Mouse (Mus musculus) bone marrow, adult 2 months (tissue): ENCODE measurements around the gene Hexim1. TPM values are rescaled to one million over a fixed set of nuclear protein-coding genes. Genes with fewer than 3 reads are reported as not detected.

Experiments
- H3K27ac ChIP-seq: fragments of 200-500 bp; 2 replicates; pipeline ENCODE4 v1.5.1; 2012; ENCODE audit warnings: low read depth, mild to moderate bottlenecking, control low read depth, inconsistent platforms, low read length; ENCODE audit not compliant: control insufficient read depth, poor library complexity, insufficient read depth
- H3K4me1 ChIP-seq: fragments of 200-500 bp; 2 replicates; pipeline ENCODE4 v1.6.1; 2011; ENCODE audit warnings: low read length; ENCODE audit not compliant: control insufficient read depth, insufficient read depth
- H3K4me3 ChIP-seq: fragments of 200-500 bp; replicated peaks from 2 replicates; pipeline ENCODE3; 2011; ENCODE audit warnings: mild to moderate bottlenecking, low read depth, low read length, control low read depth; ENCODE audit not compliant: control insufficient read depth
- CTCF ChIP-seq: fragments of 200-500 bp; IDR thresholded peaks from 2 replicates; pipeline ENCODE4 v1.5.1; 2011; ENCODE audit warnings: low read length, control low read depth; ENCODE audit not compliant: control insufficient read depth, insufficient read depth
- POLR2A ChIP-seq: fragments of 200-500 bp; IDR thresholded peaks from 2 replicates; pipeline ENCODE4 v1.6.1; 2011; ENCODE audit warnings: low read depth, mild to moderate bottlenecking, control low read depth, low read length, borderline replicate concordance; ENCODE audit not compliant: control insufficient read depth
- WGBS: fragments of 180-500 bp; shearing (Covaris S2); methylation state at CpG from one replicate; pipeline ENCODE4 v1.1.7; 2018; 5-methylcytosine and 5-hydroxymethylcytosine counted together
- polyA plus RNA-seq: library from polyadenylated mRNA; stranded (reverse); fragments of >200 nt; gene quantifications from 2 replicates; pipeline ENCODE4 v1.2.4, GENCODE M21; 2011; ENCODE audit warnings: low replicate concordance; ENCODE audit not compliant: missing spikeins, insufficient read depth, insufficient read length

Hexim1 gene
- polyA plus RNA-seq, 1 experiment: 21.8 TPM

DNA sequence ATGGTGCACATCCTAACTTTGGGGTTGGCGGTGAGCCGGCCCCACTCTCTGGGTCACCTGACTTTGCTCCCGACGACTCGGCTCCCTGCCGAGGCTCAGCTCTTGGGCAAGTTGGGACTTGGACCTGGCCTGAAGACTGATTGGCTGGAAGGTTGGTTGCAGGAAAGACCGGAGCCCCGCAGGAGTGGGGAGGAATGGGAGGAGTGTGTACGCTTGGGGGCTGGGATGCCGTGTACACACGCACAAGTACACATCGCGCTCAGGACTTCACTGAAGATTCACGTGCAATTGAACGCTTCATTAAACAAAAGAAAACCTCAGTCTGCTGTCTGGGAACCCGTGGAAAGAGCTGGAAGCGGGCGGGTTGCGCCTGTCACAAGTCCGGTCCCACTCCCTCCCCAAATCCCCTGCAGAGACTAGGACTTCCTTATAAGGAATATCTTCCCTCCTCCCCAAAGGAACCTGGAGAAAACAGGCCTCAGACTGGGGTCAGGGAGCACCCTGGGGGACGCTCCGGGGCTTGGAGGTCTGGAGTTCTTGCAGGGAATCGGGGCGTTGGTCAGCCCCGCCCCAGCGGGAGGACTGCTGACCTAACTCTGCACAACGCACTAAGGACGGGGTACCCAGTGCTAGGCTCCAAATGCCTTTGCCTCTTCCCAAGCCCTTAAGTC lies 4.0 kb upstream of the Hexim1 start:
- no peak overlapping the region for H3K27ac ChIP-seq
- H3K4me3 ChIP-seq: no peak overlapping the region
- H3K4me1 ChIP-seq: no peaks in the 10 kb centered on the region; the same call in 1 of the 2 replicates
- TF ChIP-seq CTCF (no peak), POLR2A (no peak)
- WGBS: 10% methylated on average over 28 of the region's 28 CpGs

DNA sequence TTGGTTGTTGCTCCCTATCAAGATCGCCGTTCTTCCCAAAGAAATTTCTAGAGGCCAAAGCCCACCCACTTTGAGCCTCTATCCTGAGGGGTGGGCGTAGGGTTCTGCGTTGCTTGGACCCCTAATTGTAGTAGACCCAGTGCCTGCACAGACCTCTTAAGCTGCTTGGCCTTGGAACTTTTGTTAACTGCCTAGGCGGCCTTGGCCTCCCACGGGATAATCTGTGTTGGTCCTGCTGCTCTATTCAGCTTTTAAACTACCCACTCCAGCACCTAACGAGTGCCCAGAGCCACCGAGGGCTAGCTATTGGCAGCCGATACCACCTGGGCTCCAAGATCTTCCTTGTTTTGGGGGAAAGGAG lies 3.5 kb upstream of the Hexim1 start:
- WGBS: 58% methylated on average over 9 of the region's 9 CpGs
- TF ChIP-seq POLR2A (no peak), CTCF (no peak)
- Histone ChIP-seq H3K4me3 (no peak overlapping the region), H3K27ac (no peak overlapping the region), H3K4me1 (no peaks in the 10 kb centered on the region; the same call in 1 of the 2 replicates)

GRCm38 (mm10) chr11:103113005-103113404 lies 3.0 kb upstream of the Hexim1 start:
- no peak overlapping the region for H3K4me3 ChIP-seq
- WGBS: 85% methylated on average over 12 of the region's 12 CpGs
- no peaks in the 10 kb centered on the region; the same call in 1 of the 2 replicates for H3K4me1 ChIP-seq
- TF ChIP-seq POLR2A (no peak), CTCF (no peak)
- no peak overlapping the region for H3K27ac ChIP-seq

GRCm38 (mm10) chr11:103113771-103114170 lies 2.3 kb upstream of the Hexim1 start:
- 81% methylated on average over 4 of the region's 4 CpGs for WGBS
- H3K4me1 ChIP-seq: no peaks in the 10 kb centered on the region; the same call in 1 of the 2 replicates
- no peak overlapping the region for H3K27ac ChIP-seq
- TF ChIP-seq CTCF (no peak), POLR2A (no peak)
- H3K4me3 ChIP-seq: no peak overlapping the region

DNA sequence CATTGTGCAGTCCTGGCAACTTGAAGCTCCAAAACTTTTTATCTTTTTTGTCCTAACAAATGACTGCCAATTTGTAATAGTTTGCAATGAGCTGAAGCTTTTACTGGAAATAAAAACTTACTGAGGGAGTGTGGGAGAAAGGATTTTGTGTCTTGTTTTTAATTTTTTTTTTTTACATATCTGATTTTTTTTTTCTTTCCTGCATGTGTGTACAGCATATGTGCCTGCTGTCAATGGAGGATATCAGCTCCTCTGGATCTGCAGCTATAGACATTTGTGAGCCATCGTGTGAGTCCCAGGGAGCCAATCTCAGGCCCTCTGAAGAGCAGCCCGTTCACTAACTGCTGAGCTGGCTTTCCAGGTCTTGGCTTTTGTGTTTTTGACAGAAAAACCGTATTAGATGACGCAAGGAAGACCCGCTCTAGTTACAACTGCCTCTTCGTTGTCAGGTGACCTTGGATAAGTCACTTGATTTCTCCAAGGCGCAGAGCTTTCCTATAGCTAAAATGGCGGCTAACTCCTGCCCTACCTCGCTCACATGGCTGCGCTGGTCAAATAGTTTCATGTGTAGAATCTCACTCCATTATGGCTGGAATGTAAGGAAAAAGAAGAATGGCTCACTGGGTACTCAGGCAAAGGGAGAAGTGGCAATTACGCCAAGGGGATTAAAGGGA lies 1.6 kb upstream of the Hexim1 start:
- WGBS: 80% methylated on average over 11 of the region's 11 CpGs

DNA sequence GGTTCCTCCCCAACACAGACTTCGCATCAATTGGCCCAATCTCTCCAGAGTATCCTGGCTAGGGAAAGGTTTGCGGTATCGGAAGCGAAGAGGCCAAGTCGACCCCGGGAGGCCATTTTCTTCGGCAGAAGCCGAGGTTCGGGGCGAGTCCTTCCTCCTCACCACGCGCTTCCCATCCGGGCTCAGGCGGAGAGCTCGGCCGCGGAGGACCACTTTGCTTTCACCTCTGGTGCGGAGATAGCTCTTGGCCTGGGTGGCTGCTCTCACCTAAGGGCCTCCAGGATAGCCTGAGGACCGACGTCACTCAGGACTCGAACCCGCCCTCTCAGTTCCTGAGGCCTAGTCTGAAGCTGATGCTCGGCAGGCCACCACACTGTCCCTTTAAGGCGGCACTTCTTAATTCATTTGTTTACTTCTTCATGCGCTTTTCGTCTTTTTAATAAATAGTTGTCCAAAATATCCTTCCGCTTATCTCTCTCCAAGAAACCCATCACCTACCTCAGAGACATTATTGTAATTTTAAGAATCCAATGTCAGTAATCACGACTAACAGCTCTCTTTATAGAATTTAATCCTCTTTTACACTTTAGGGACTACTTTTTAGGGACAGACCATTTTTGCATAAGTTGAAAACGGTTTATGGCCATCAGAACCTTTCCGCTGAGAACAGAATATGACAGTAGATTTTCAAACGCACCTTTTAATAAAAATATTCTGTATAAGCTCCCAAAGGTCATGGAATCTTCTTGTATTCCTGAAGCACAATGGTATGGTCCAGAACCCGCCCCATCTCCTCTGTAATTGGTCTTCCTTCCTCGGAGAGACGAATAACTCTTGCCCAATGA lies 646 bp upstream of the Hexim1 start:
- Histone ChIP-seq H3K27ac (peak overlapping the region; percentile 94), H3K4me1 (no peaks in the 10 kb centered on the region; the same call in 1 of the 2 replicates), H3K4me3 (peak overlapping the region; percentile 74)
- under 1% methylated on average over 34 of the region's 34 CpGs for WGBS
- TF ChIP-seq POLR2A (peak; percentile 85), CTCF (no peak)

More for the DNA sequence above, 1.6 kb upstream of the Hexim1 start:
- TF ChIP-seq CTCF: no peak
- TF ChIP-seq POLR2A: no peak
- Histone ChIP-seq H3K4me3 (peak overlapping the region; percentile 74), H3K27ac (peak overlapping the region; percentile 94), H3K4me1 (no peaks in the 10 kb centered on the region; the same call in 1 of the 2 replicates)

- peak; percentile 34; the same call in 1 of the 2 replicates for TF ChIP-seq POLR2A
- peak; percentile 80 for TF ChIP-seq CTCF
- WGBS: under 1% methylated on average over 35 of the region's 35 CpGs
- Histone ChIP-seq H3K4me3 (peak overlapping the region; percentile 90), H3K4me1 (no peaks in the 10 kb centered on the region; the same call in 1 of the 2 replicates), H3K27ac (peak overlapping the region; percentile 91)
Observed at GRCm38 (mm10) chr11:103116959-103117590, 1.0 kb downstream of the Hexim1 start.

DNA sequence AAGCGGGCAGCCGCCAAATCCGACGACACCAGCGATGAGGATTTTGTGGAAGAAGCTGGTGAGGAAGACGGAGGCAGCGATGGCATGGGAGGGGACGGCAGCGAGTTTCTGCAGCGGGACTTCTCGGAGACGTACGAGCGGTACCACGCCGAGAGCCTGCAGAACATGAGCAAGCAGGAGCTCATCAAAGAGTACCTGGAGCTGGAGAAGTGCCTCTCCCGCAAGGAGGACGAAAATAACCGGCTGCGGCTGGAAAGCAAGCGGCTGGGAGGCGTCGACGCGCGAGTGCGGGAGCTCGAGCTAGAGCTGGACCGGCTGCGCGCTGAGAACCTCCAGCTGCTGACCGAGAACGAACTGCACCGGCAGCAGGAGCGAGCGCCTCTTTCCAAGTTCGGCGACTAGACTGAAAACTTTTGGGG lies 1.6 kb downstream of the Hexim1 start:
- no peak for TF ChIP-seq POLR2A
- no peak for TF ChIP-seq CTCF
- Histone ChIP-seq H3K4me3 (peak overlapping the region; percentile 90), H3K4me1 (no peaks in the 10 kb centered on the region; the same call in 1 of the 2 replicates), H3K27ac (peak overlapping the region; percentile 42; the same call in 1 of the 2 replicates)
- 1% methylated on average over 38 of the region's 38 CpGs for WGBS
